Mouse (Mus musculus) lung, embryonic 15.5 days (tissue): ENCODE data around the gene Hlcs. TPM values are rescaled to one million over a fixed set of nuclear protein-coding genes. Genes with fewer than 3 reads are reported as not detected.
"Not testable (repeated sequence)": the region's sequence is repeated elsewhere in the genome, so short reads cannot be mapped to it uniquely, and the experiment has no call there.

Experiments
- ATAC-seq: fragments of 200-750 bp; cut with Nextera tagmentation; 2 replicates; pipeline ENCODE4 v1.8.0; 2017; ENCODE audit warnings: moderate number of reproducible peaks, borderline replicate concordance; ENCODE audit not compliant: low FRiP score, low TSS enrichment; ENCODE audit errors: extremely low read depth
- H3K27ac ChIP-seq: fragments of 300-500 bp; sonication (generic); 2 replicates; pipeline ENCODE4 v1.5.1; 2015; ENCODE audit warnings: moderate library complexity, mild to moderate bottlenecking, inconsistent platforms
- H3K27me3 ChIP-seq: fragments of 300-500 bp; sonication (generic); 2 replicates; pipeline ENCODE4 v1.6.1; 2015; ENCODE audit warnings: inconsistent platforms
- H3K36me3 ChIP-seq: fragments of 300-500 bp; sonication (generic); 2 replicates; pipeline ENCODE4 v1.6.1; 2015; ENCODE audit warnings: inconsistent platforms
- H3K4me1 ChIP-seq: fragments of 300-500 bp; sonication (generic); 2 replicates; pipeline ENCODE4 v1.6.1; 2015; ENCODE audit warnings: inconsistent platforms
- H3K4me2 ChIP-seq: fragments of 300-500 bp; sonication (generic); 2 replicates; pipeline ENCODE4 v1.6.1; 2015; ENCODE audit warnings: inconsistent platforms, mild to moderate bottlenecking, moderate library complexity
- H3K4me3 ChIP-seq: fragments of 300-500 bp; sonication (generic); 2 replicates; pipeline ENCODE4 v1.5.1; 2015; ENCODE audit warnings: mild to moderate bottlenecking, inconsistent platforms
- H3K9ac ChIP-seq: fragments of 300-500 bp; sonication (generic); 2 replicates; pipeline ENCODE4 v1.6.1; 2015; ENCODE audit warnings: inconsistent platforms
- H3K9me3 ChIP-seq: fragments of 300-500 bp; sonication (generic); 2 replicates; pipeline ENCODE4 v1.6.1; 2016; ENCODE audit warnings: inconsistent platforms
- WGBS: fragments of 180-500 bp; shearing (Covaris S2); methylation state at CpG from one replicate; pipeline ENCODE4 v1.1.7; 2015; 5-methylcytosine and 5-hydroxymethylcytosine counted together
- polyA plus RNA-seq: library from polyadenylated mRNA; unstranded; fragments of >200 nt; fragmentation: Nextera tagmentation; extraction: Ambion mirVana; gene quantifications from 2 replicates; pipeline ENCODE4 v1.2.1, GENCODE M21; 2015

Gene Hlcs
- polyA plus RNA-seq, 1 experiment from 2014 or later: 9.1 TPM

- Histone ChIP-seq H3K27ac (no peak overlapping the region), H3K4me2 (no peak overlapping the region), H3K9ac (no peak overlapping the region), H3K4me3 (no peak overlapping the region), H3K9me3 (no peaks in the 10 kb centered on the region), H3K36me3 (no peaks in the 10 kb centered on the region), H3K4me1 (no peaks in the 10 kb centered on the region), H3K27me3 (no peaks in the 10 kb centered on the region)
- no peak for ATAC-seq
- WGBS: 47% methylated on average over 7 of the region's 7 CpGs
Measured at GRCm38 (mm10) chr16:94347080-94347731, 33.8 kb upstream of the Hlcs start.

- Histone ChIP-seq H3K9me3 (no peaks in the 10 kb centered on the region), H3K9ac (no peak overlapping the region), H3K27ac (no peak overlapping the region), H3K4me1 (no peaks in the 10 kb centered on the region), H3K4me3 (no peak overlapping the region), H3K36me3 (no peaks in the 10 kb centered on the region), H3K4me2 (no peak overlapping the region), H3K27me3 (no peaks in the 10 kb centered on the region)
- WGBS: 71% methylated on average over 1 of the region's 1 CpGs
- ATAC-seq: no peak
Measured at GRCm38 (mm10) chr16:94345733-94346132, 32.4 kb upstream of the Hlcs start.

- not testable (repeated sequence) for H3K9ac ChIP-seq, H3K4me3 ChIP-seq, H3K4me1 ChIP-seq, H3K4me2 ChIP-seq, H3K27me3 ChIP-seq, H3K36me3 ChIP-seq, H3K27ac ChIP-seq, H3K9me3 ChIP-seq, ATAC-seq
- WGBS: 88% methylated on average over 22 of the region's 22 CpGs
Measured at GRCm38 (mm10) chr16:94339164-94340160, 26.1 kb upstream of the Hlcs start.

DNA sequence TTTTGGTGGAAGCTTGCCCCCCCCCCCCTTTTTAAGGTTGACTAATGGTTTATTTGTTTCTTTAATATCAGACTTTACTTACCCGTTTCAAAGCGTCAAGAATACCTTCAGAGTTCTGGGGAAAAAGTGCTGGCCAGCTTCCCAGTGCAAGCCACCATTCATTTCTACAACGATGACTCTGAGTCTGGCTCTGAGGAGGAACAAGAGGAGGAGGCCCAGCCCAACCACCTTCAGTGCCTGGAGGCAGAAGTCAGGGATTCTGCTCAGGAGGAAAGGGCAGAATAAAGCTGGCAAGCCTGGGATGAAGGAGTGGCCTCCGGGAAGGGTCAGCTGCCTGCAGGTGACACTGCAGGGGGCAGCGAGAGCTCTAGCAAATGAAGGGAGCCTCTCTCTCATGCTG is 22.3 kb upstream of the Hlcs start:
- Histone ChIP-seq H3K4me3 (no peak overlapping the region), H3K4me1 (no peaks in the 10 kb centered on the region), H3K4me2 (no peak overlapping the region), H3K9ac (no peak overlapping the region), H3K27me3 (no peaks in the 10 kb centered on the region), H3K27ac (no peak overlapping the region), H3K9me3 (no peaks in the 10 kb centered on the region), H3K36me3 (no peaks in the 10 kb centered on the region)
- no peak for ATAC-seq
- WGBS: 28% methylated on average over 5 of the region's 5 CpGs

DNA sequence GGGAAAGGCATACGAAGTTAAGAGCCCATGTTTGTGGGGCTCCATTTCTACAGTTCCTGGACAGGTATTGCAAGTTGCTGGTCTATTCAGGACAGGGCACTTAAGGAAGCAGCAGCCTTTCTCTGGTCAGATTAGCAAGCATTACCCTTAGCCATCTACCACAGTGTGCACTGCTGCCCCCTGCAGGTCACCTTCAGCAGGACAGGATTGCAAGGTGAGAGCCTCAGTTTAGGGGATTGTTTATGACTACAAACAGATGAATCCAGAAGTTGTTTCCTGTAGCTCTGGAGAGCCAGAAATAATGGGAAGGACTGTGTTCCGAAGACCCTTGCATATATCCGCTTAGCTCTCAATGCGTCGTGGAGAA is 18.5 kb upstream of the Hlcs start:
- Histone ChIP-seq H3K4me1 (peaks cover 20% of the 10 kb centered on the region), H3K9ac (no peak overlapping the region), H3K27ac (no peak overlapping the region), H3K9me3 (no peaks in the 10 kb centered on the region), H3K4me2 (no peak overlapping the region), H3K4me3 (no peak overlapping the region), H3K36me3 (no peaks in the 10 kb centered on the region), H3K27me3 (peaks cover 27% of the 10 kb centered on the region)
- ATAC-seq: no peak; the same call in 1 of the 2 replicates
- WGBS: 64% methylated on average over 5 of the region's 5 CpGs

GRCm38 (mm10) chr16:94331233-94331885 is 18.0 kb upstream of the Hlcs start:
- 73% methylated on average over 9 of the region's 9 CpGs for WGBS
- ATAC-seq: no peak

DNA sequence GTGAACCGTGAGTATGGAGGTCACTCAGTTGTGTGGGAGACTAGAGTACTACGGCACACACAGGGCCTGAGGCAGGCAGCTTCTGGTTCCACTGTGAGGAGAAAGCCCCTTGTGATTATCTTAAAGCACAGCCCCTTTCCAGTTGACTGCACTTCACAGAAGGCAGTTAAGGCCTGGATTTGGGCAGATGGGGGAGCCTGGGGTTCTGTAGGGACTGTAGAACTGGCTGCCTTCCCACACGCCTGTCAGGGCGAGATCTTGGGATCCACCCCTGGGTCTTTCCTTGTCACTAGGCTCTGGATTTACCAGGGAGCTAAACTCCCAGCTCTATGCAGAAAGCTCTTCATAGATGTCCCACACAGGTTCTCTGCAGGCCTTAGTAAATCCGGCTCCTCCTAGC is 17.1 kb upstream of the Hlcs start:
- peaks cover 30% of the 10 kb centered on the region for H3K27me3 ChIP-seq
- no peak overlapping the region for H3K9ac ChIP-seq
- WGBS: 81% methylated on average over 5 of the region's 5 CpGs
- H3K4me2 ChIP-seq: no peak overlapping the region
- H3K27ac ChIP-seq: no peak overlapping the region
- no peak for ATAC-seq
- H3K4me3 ChIP-seq: no peak overlapping the region
- H3K36me3 ChIP-seq: no peaks in the 10 kb centered on the region
- peaks cover 20% of the 10 kb centered on the region for H3K4me1 ChIP-seq
- no peaks in the 10 kb centered on the region for H3K9me3 ChIP-seq

More at GRCm38 (mm10) chr16:94331233-94331885, 18.0 kb upstream of the Hlcs start:
- Histone ChIP-seq H3K4me1 (peaks cover 20% of the 10 kb centered on the region), H3K9ac (no peak overlapping the region), H3K27me3 (peaks cover 30% of the 10 kb centered on the region), H3K4me2 (no peak overlapping the region), H3K27ac (no peak overlapping the region), H3K9me3 (no peaks in the 10 kb centered on the region), H3K4me3 (no peak overlapping the region), H3K36me3 (no peaks in the 10 kb centered on the region)

GRCm38 (mm10) chr16:94328881-94329867 is 15.8 kb upstream of the Hlcs start:
- H3K27ac ChIP-seq: peak overlapping the region; percentile 55; the same call in 1 of the 2 replicates

GRCm38 (mm10) chr16:94327781-94328711 is 14.7 kb upstream of the Hlcs start, which contains the start of gene Ripply3:
Ripply3 (plus strand) TSS chr16:94328420.
- peak within 1 kb of the TSS; percentile 55 for H3K4me3 ChIP-seq
- ATAC-seq: peak; percentile 76
- H3K9ac ChIP-seq: peak within 1 kb of the TSS; percentile 59
- under 1% methylated on average over 63 of the region's 63 CpGs for WGBS
- peak within 1 kb of the TSS; percentile 65 for H3K27ac ChIP-seq
- peaks cover 32% of the 10 kb centered on the region for H3K27me3 ChIP-seq
- H3K4me1 ChIP-seq: peaks cover 20% of the 10 kb centered on the region
- H3K9me3 ChIP-seq: no peaks in the 10 kb centered on the region
- H3K4me2 ChIP-seq: peak within 1 kb of the TSS; percentile 92
- no peaks in the 10 kb centered on the region for H3K36me3 ChIP-seq

More at GRCm38 (mm10) chr16:94328881-94329867, 15.8 kb upstream of the Hlcs start:
- Histone ChIP-seq H3K4me2 (peak overlapping the region; percentile 92), H3K9me3 (no peaks in the 10 kb centered on the region), H3K27me3 (peaks cover 32% of the 10 kb centered on the region), H3K4me3 (peak overlapping the region; percentile 55), H3K4me1 (peaks cover 20% of the 10 kb centered on the region), H3K36me3 (no peaks in the 10 kb centered on the region), H3K9ac (peak overlapping the region; percentile 59)
- ATAC-seq: no peak
- 10% methylated on average over 25 of the region's 25 CpGs for WGBS

GRCm38 (mm10) chr16:94326008-94326407 is 12.6 kb upstream of the Hlcs start:
- no peak for ATAC-seq
- Histone ChIP-seq H3K9ac (no peak overlapping the region), H3K27ac (no peak overlapping the region), H3K4me2 (no peak overlapping the region), H3K4me3 (no peak overlapping the region), H3K9me3 (no peaks in the 10 kb centered on the region), H3K27me3 (peaks cover 32% of the 10 kb centered on the region), H3K36me3 (no peaks in the 10 kb centered on the region), H3K4me1 (peaks cover 20% of the 10 kb centered on the region)
- 89% methylated on average over 3 of the region's 3 CpGs for WGBS
